Mouse (Mus musculus): ENCODE results near the gene Xlr.
"Not testable (repeated sequence)": the region's sequence is repeated elsewhere in the genome, so short reads cannot be mapped to it uniquely, and the experiment has no call there.

Xlr gene

GRCm38 (mm10) chrX:53797519-53797918 lies at the start of gene Xlr:
Xlr (minus strand) TSS chrX:53797706.
- not testable (repeated sequence) for DNase-seq

DNA sequence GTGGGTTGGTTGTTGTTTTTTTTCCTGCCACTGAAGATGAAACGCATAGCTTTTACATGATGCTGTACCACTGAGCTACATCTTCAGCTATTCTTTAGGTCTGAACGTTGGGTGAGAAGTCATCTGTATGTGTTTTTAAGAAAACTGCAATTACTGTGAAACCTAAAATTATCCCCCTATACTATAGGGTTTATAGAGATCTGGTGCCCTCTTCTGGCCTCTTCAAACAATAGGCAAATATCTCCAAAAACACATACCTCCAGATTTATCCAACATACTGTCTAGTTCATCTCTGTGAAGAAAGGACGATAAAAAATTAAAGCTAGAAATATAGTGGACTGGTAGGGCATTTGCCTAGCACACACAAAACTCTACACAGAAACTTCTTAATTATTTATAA lies 1.6 kb upstream of the Xlr start:
- no peak for DNase-seq

- DNase-seq = no peak
These were observed 21.2 kb downstream of the Xlr start, which contains the start of gene Zfp36l3 for GRCm38 (mm10) chrX:53776276-53776675. Zfp36l3 (minus strand) TSS chrX:53776394.

- DNase-seq = no peak
These were observed 39.8 kb downstream of the Xlr start, which contains the start of gene 1700013H16Rik for GRCm38 (mm10) chrX:53757736-53758135. 1700013H16Rik (minus strand) TSS chrX:53757831.

DNA sequence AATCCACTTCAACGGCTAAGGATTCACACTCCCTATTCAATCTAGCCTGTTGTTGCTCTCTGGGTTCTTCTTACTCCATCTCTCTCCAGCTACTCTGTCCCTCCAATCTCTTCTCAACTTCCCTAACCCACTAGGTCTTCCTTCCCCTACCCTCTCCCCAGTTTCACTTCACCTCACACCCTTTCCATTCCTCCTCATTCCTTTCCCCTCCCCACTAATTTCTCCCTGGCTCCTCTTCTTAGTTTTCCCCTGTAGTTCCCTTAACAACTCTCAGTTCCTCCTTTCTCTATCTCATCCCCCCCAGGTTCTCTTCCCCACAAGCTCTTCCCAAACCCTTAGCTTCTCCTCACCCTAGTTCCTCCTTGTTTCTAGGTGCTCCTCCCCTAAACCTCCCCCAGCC lies 44.7 kb downstream of the Xlr start:
- DNase-seq = no peak

GRCm38 (mm10) chrX:53728967-53729366 lies 68.5 kb downstream of the Xlr start:
- no peak for DNase-seq

Data from thymus, postnatal 14 days (tissue).